Mouse (Mus musculus) heart, postnatal 0 days (tissue): Measurements from ENCODE around the gene Fam13c. TPM values are rescaled to one million over a fixed set of nuclear protein-coding genes. Genes with fewer than 3 reads are reported as not detected.

Source experiments
- ATAC-seq: fragments of 200-750 bp; cut with Nextera tagmentation; 2 replicates; pipeline ENCODE4 v1.8.0; 2017; ENCODE audit warnings: low read depth, moderate number of reproducible peaks, moderate library complexity; ENCODE audit not compliant: insufficient read depth
- DNase-seq: peaks from one replicate; pipeline ENCODE4 v3.0.0-alpha.2; 2016; ENCODE audit warnings: low spot score
- H3K27ac ChIP-seq: fragments of 300-500 bp; sonication (generic); 2 replicates; pipeline ENCODE4 v1.5.1; 2014; ENCODE audit warnings: low read depth, mild to moderate bottlenecking
- H3K27me3 ChIP-seq: fragments of 300-500 bp; sonication (generic); 2 replicates; pipeline ENCODE4 v1.6.1; 2014; ENCODE audit warnings: low read length, mixed read lengths; ENCODE audit not compliant: control insufficient read depth, insufficient read depth
- H3K36me3 ChIP-seq: fragments of 300-500 bp; sonication (generic); replicated peaks from 2 replicates; pipeline ENCODE4 v1.6.1; 2014; ENCODE audit warnings: low read length, mixed read lengths; ENCODE audit not compliant: control insufficient read depth, insufficient read depth
- H3K4me1 ChIP-seq: fragments of 300-500 bp; sonication (generic); 2 replicates; pipeline ENCODE4 v1.6.1; 2014; ENCODE audit warnings: antibody characterized with exemption; ENCODE audit not compliant: control insufficient read depth, insufficient read depth
- H3K4me2 ChIP-seq: fragments of 300-500 bp; sonication (generic); 2 replicates; pipeline ENCODE4 v1.6.1; 2014; ENCODE audit warnings: low read depth, mild to moderate bottlenecking, low read length, moderate library complexity
- H3K4me3 ChIP-seq: fragments of 300-500 bp; sonication (generic); 2 replicates; pipeline ENCODE4 v1.5.1; 2014; ENCODE audit warnings: low read depth, low read length
- H3K9ac ChIP-seq: fragments of 300-500 bp; sonication (generic); replicated peaks from 2 replicates; pipeline ENCODE4 v1.6.1; 2014; ENCODE audit warnings: low read depth, low read length, mixed read lengths
- H3K9me3 ChIP-seq: fragments of 300-500 bp; sonication (generic); replicated peaks from 2 replicates; pipeline ENCODE4 v1.6.1; 2016; ENCODE audit warnings: low read length; ENCODE audit not compliant: control insufficient read depth
- CTCF ChIP-seq: IDR thresholded peaks from 2 replicates; pipeline ENCODE4 v1.5.1; 2016; ENCODE audit warnings: antibody characterized with exemption, control low read depth, low read depth
- EP300 ChIP-seq: IDR thresholded peaks from 2 replicates; pipeline ENCODE4 v1.6.1; 2016; ENCODE audit warnings: antibody characterized with exemption, low read depth
- WGBS: fragments of 180-500 bp; shearing (Covaris S2); extraction: QIAGEN DNeasy Blood & Tissue Kit; methylation state at CpG from one replicate; pipeline ENCODE4 v1.1.7; 2014; 5-methylcytosine and 5-hydroxymethylcytosine counted together
- polyA plus RNA-seq: library from polyadenylated mRNA; unstranded; fragments of >200 nt; fragmentation: Nextera tagmentation; extraction: Ambion mirVana; gene quantifications from 2 replicates; pipeline ENCODE4 v1.2.1, GENCODE M21; 2015
- total RNA-seq: library from RNA; depleted of rRNA; stranded (reverse); fragments of >200 nt; gene quantifications from 2 replicates; pipeline ENCODE4 v1.2.3, GENCODE M21; 2014; ENCODE audit warnings: low replicate concordance

Gene Fam13c
- total and polyA plus RNA-seq, 2 experiments from 2014 or later = 0.19 to 7.8 TPM

DNA sequence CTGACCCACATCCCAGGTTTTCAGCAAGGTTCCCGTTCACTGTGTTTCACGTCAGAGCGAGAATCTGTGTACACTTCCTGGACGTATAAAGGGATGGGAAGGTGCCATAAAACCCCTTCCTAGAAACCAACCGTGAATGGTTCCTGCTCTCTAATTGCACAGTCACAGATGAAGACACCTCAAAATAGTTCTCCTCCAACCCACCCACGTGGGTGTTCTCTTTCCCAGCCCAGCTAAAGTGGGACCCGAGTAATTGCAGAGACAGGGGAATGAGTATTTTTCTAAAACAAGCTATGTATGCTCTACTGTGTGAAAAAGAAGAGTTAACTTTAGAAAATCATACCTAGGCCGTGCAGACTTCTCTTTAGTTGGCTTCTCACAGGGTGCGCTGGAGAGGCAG lies 74.6 kb downstream of the Fam13c start:
- Histone ChIP-seq H3K9ac (no peak overlapping the region), H3K36me3 (no peaks in the 10 kb centered on the region), H3K4me2 (no peak overlapping the region), H3K27me3 (0 out of 2 replicates have a peak, but pooled peaks cover 3% of the 10 kb centered on the region), H3K4me1 (no peaks in the 10 kb centered on the region), H3K4me3 (no peak overlapping the region), H3K27ac (no peak overlapping the region), H3K9me3 (no peaks in the 10 kb centered on the region)
- TF ChIP-seq EP300 (no peak), CTCF (no peak)
- 75% methylated on average over 9 of the region's 9 CpGs for WGBS
- DNase-seq (no peak), ATAC-seq (no peak)

DNA sequence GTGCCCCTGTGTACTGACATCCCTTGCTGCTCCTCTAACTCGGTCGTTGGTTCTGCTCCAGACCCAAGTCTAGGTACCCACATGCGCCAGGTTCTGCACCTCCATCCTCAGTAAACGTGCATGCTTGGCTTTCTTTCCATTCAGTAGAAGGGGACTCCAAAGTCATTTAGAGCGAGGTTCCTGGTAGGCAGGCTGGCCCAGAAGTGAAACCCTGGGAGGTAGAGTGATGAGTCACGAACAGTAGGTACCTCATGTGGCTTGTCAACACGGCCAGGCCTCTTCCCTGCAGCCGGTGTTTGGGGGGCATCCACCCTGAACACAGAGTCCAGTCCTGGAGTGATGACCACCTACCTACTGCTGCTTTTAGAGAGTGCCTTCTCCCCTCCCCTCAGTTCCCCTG lies 76.4 kb downstream of the Fam13c start:
- H3K36me3 ChIP-seq = no peaks in the 10 kb centered on the region
- 0 out of 2 replicates have a peak, but pooled peaks cover 6% of the 10 kb centered on the region for H3K27me3 ChIP-seq
- H3K9ac ChIP-seq = no peak overlapping the region
- 75% methylated on average over 8 of the region's 8 CpGs for WGBS
- H3K4me1 ChIP-seq = no peaks in the 10 kb centered on the region
- no peak overlapping the region for H3K4me2 ChIP-seq
- H3K27ac ChIP-seq = no peak overlapping the region
- no peaks in the 10 kb centered on the region for H3K9me3 ChIP-seq
- TF ChIP-seq EP300 (no peak), CTCF (no peak)
- no peak for DNase-seq
- H3K4me3 ChIP-seq = no peak overlapping the region
- ATAC-seq = no peak

DNA sequence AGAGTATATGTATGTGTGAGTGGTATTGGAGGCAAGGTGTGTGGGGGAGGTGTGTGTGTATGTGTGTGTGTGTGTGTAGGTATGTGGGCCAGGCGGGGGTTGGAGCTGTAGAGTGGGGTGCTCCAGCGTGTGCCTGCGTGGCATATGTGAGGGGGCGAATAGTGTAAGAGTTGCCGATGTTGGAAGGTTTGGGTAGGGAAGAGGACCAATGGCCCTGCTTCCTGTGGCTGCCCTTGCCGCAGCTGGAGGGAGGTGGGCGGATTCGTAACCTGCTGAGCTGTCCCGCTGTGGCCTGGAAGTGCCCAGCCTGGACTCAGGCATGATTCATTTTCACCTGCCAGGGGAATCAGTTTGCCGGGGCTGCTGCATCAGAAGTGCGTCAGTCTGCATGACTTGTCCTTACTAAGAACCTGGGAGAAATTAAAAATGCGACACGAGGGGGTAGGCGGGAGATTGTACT lies 79.4 kb downstream of the Fam13c start:
- H3K4me1 ChIP-seq = no peaks in the 10 kb centered on the region
- ATAC-seq (no peak), DNase-seq (no peak)
- 16% methylated on average over 14 of the region's 14 CpGs for WGBS
- H3K9ac ChIP-seq = no peak overlapping the region
- TF ChIP-seq CTCF = no peak
- no peaks in the 10 kb centered on the region for H3K36me3 ChIP-seq
- no peaks in the 10 kb centered on the region for H3K9me3 ChIP-seq
- H3K27me3 ChIP-seq = 0 out of 2 replicates have a peak, but pooled peaks cover 6% of the 10 kb centered on the region
- H3K4me3 ChIP-seq = no peak overlapping the region
- H3K27ac ChIP-seq = no peak overlapping the region
- H3K4me2 ChIP-seq = peak overlapping the region; percentile 71

DNA sequence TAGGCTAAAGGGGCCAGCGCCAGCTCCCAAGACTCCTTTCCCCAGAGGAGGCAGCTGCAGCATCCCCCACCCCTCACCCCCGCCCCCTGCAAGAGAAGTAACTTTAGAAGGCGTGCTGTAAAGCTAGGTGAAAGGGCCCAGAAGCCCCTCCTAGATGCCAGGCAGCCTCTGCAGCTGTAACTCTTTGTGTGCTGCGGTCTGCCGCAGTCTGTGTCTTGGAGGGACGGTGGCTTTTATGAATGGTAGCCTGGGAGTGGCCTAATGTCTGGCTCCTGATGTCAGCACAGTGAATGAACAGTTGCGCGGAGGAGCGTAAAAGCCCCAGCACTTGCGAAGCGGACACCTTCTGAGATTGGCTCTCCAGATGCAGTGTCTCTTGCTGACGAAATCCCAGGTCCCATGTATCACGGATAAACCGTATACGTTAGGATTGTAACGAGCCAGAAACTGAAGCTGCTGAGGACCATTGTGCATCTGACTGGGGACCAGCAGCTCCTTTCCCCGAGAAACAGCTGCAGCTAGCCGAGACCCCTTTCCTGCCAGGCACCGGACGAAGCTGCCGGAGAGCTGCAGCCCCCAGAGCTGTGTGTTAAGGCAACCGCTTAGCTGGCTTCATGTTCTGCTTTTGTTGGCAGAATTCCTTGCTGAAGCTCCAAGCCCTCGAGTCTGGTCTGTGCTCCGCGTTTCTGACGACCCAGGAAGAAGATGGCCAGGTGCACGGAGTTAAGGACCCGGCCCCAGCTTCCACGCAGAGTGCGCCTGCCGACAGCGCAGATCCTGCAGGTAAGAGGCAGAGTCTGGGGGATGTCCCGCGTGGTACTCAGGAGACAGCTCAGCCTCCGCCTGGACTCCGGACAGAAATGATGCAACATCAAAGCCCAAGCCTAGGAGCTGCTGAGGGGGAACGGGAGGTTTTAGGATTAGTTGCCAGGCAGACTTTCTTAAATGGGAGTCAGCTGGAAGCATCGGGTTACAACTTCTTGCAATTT lies 80.2 kb downstream of the Fam13c start:
- ATAC-seq = no peak

DNA sequence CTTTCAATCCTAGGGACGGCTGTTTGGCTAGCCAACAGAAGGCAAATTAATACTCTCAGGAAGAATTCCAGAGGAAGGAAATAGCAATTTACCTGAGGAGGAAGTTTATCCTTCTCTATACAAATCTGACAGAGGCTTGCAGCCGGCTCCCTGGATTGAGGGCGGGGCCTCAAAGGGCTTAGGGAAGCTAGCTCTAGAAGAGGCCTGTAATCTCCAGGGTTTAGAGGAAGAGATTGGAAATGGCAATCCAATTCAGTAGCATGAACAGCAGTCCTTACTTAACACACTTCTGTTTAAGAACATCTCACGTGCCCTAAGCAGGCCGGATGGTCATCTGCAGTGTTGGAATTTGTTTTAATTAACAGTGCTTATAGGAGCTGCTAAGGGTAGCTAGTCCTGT lies 81.1 kb downstream of the Fam13c start:
- 0 out of 2 replicates have a peak, but pooled peaks cover 2% of the 10 kb centered on the region for H3K9me3 ChIP-seq
- H3K4me1 ChIP-seq = no peaks in the 10 kb centered on the region
- no peak overlapping the region for H3K9ac ChIP-seq
- no peaks in the 10 kb centered on the region for H3K36me3 ChIP-seq
- H3K4me2 ChIP-seq = peak overlapping the region; percentile 71
- ATAC-seq (no peak), DNase-seq (no peak)
- no peak for TF ChIP-seq EP300
- TF ChIP-seq CTCF = no peak
- WGBS = 27% methylated on average over 5 of the region's 5 CpGs
- no peak overlapping the region for H3K27ac ChIP-seq
- peak overlapping the region; percentile 34 for H3K4me3 ChIP-seq
- 0 out of 2 replicates have a peak, but pooled peaks cover 6% of the 10 kb centered on the region for H3K27me3 ChIP-seq

More for the DNA sequence above, 80.2 kb downstream of the Fam13c start:
- Histone ChIP-seq H3K27me3 (0 out of 2 replicates have a peak, but pooled peaks cover 6% of the 10 kb centered on the region), H3K4me1 (no peaks in the 10 kb centered on the region), H3K4me2 (peak overlapping the region; percentile 71), H3K27ac (no peak overlapping the region), H3K36me3 (no peaks in the 10 kb centered on the region), H3K9ac (no peak overlapping the region; the same call in 1 of the 2 replicates), H3K9me3 (no peaks in the 10 kb centered on the region), H3K4me3 (peak overlapping the region; percentile 34)
- no peak for DNase-seq
- 4% methylated on average over 38 of the region's 38 CpGs for WGBS
- no peak for TF ChIP-seq EP300
- no peak for TF ChIP-seq CTCF
